Mouse (Mus musculus) liver, embryonic 14.5 days (tissue): Measurements from ENCODE around the gene Methig1.

ENCODE experiments used
- CTCF ChIP-seq: IDR thresholded peaks from 2 replicates; pipeline ENCODE4 v1.5.1; 2016; ENCODE audit warnings: antibody characterized with exemption, low read depth, control low read depth
- EP300 ChIP-seq: IDR thresholded peaks from 2 replicates; pipeline ENCODE4 v1.6.1; 2016; ENCODE audit warnings: antibody characterized with exemption, low read depth

DNA sequence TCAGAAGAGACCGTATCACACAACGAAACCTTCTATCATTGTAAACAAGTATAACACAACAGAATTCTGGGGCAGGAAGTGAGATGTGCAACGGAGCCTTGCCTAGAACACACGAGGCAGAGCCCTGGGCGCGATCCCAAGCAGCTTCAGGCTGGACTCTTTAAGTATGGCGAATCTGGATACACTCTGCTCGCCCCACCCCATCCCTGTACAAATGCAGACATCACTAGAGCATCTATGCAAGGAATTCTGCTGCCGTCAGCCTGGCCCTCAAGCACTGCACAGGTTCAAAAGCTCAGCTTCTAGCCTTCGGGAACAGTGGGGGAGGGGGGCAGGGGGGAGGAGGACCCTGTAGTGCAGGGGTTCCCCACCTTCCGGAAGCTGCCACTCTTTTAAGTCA, 40.1 kb downstream of the Methig1 start:
- TF ChIP-seq CTCF (no peak), EP300 (no peak)
